Mouse (Mus musculus): ENCODE measurements around the gene Rps11. TPM values are rescaled to one million over a fixed set of nuclear protein-coding genes. Genes with fewer than 3 reads are reported as not detected.
"Not testable (repeated sequence)": the region's sequence is repeated elsewhere in the genome, so short reads cannot be mapped to it uniquely, and the experiment has no call there.

Gene Rps11
- polyA plus RNA-seq, 1 experiment from 2014 or later: 1,135 TPM

DNA sequence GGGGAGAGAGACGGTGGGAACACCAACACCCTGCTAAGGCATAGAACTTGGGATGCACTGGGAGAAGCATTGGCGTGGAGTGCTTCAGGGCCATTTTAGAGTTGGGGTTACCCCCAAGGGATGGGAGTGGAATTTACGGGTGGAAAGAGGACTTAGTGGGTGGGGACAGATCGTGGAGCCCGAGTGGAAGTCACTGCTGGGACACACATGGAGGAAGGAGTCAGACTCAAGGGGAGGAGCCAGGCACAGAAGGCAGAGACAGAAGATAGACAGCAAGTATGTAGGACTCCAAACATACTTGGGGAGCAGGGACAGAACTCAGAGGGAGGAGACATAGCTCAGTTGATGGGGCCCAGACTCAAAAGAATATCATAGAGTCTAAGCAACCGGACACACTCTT, 38.3 kb upstream of the Rps11 start:
- no peak for ATAC-seq (ENCODE audit: low FRiP score)
- Histone ChIP-seq H3K27ac (no peak overlapping the region), H3K4me3 (peak overlapping the region; percentile 33), H3K4me2 (replicated peaks) (peak overlapping the region; percentile 64), H3K9ac (no peak overlapping the region), H3K9me3 (replicated peaks) (no peaks in the 10 kb centered on the region), H3K27me3 (peaks cover 52% of the 10 kb centered on the region), H3K4me1 (peaks cover 22% of the 10 kb centered on the region), H3K36me3 (peaks cover 30% of the 10 kb centered on the region)
- WGBS: 21% methylated on average over 6 of the region's 6 CpGs

DNA sequence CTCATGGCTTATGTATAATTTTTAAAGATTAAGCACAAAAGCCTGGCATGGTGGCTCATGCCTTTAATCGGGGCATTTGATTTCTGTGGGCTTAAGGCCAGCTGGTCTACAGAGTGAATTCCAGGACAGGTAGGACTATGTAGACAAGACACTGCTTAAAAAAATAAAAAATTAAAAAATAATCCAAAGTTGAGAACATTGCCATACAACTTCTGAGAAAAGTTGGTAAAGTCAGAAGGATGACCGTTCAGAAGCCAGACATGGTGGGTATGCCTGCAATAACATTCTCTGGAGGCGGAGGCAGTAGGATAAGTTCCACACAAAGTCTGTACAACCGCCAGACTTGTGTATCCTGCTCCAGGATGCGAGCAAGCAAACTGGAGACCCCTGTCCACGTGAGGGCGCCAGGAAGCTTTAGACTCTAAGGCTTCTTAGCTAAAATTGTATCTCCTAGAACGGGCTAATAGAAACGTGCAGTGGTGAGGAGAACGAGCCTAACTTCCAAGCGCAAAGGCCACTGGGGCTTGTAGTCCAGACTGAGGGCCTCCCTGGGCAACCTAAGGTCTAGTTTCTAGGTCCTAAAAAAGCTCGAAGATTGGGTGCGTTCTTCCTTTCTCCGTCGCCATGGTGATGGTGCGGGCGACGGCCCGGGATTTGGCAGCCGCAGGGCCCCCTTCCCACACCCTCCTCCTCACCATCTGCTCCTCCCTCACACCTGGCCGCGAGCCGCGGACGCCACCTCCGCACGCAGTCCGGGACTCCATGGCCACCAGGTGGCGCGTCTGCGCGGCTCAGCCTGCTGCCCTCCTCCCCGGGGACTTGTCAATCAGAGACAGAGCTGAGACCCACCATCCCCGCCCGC, 37.6 kb upstream of the Rps11 start:
- peaks cover 35% of the 10 kb centered on the region for H3K36me3 ChIP-seq
- H3K4me1 ChIP-seq: peaks cover 15% of the 10 kb centered on the region
- peak overlapping the region; percentile 33 for H3K4me3 ChIP-seq
- H3K9ac ChIP-seq: no peak overlapping the region
- H3K4me2 ChIP-seq (replicated peaks): peak overlapping the region; percentile 64
- peak overlapping the region; percentile 35; the same call in 1 of the 2 replicates for H3K27ac ChIP-seq
- no peaks in the 10 kb centered on the region for H3K9me3 ChIP-seq (replicated peaks)
- WGBS: 7% methylated on average over 29 of the region's 35 CpGs
- peak; percentile 84 for ATAC-seq (ENCODE audit: low FRiP score)
- H3K27me3 ChIP-seq: peaks cover 45% of the 10 kb centered on the region

DNA sequence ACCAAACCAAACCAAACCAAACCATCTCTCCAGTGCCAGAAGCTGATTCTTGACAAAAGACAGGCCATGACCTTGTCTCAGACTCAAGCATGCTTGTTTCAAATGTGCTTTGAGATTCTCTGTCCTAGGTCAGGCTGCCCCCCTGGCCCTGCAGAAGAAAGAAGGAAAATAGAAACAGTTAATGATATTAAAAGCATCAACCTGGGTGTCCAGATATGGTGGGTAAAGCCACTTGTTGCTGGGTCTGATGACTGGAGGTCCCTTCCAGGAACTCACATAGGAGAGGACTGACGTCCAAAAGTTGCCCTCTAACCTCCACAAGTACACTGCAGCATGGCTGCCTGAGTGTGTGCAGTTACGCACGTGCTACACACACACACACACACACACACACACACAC, 36.6 kb upstream of the Rps11 start:
- H3K9me3 ChIP-seq (replicated peaks): no peaks in the 10 kb centered on the region
- 88% methylated on average over 3 of the region's 3 CpGs for WGBS
- no peak overlapping the region for H3K9ac ChIP-seq
- no peak overlapping the region for H3K4me3 ChIP-seq
- no peak overlapping the region for H3K27ac ChIP-seq
- no peak overlapping the region for H3K4me2 ChIP-seq (replicated peaks)
- no peak for ATAC-seq (ENCODE audit: low FRiP score)
- peaks cover 35% of the 10 kb centered on the region for H3K36me3 ChIP-seq
- peaks cover 35% of the 10 kb centered on the region for H3K27me3 ChIP-seq
- peaks cover 15% of the 10 kb centered on the region for H3K4me1 ChIP-seq

DNA sequence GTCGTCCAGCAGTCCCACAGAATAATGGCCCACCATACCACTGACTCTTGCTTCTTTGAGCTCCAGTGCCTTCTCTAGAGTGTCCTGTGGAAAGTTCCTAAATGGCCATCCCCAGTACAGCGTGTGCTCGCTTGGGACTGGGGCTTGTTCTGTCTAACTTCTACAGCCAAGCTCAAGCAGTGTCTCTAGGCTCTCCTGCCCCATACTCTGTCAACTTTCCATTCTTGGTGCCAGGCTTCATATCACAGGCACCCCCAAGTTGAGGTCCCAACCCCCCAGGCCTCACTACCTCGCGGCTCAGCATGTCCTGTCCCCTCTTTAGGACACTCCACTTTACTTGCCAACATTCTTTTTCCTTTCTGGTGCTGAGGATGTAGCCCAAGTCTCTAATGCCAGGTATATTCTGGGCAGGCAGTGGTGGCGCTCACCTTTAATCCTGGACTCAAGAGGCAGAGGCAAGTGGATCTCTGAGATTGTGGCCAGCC, 36.1 kb upstream of the Rps11 start:
- H3K4me1 ChIP-seq: peaks cover 15% of the 10 kb centered on the region
- no peak overlapping the region for H3K9ac ChIP-seq
- no peak overlapping the region for H3K4me2 ChIP-seq (replicated peaks)
- no peak overlapping the region for H3K27ac ChIP-seq
- H3K36me3 ChIP-seq: peaks cover 35% of the 10 kb centered on the region
- H3K27me3 ChIP-seq: peaks cover 30% of the 10 kb centered on the region
- H3K4me3 ChIP-seq: no peak overlapping the region
- ATAC-seq (ENCODE audit: low FRiP score): no peak
- WGBS: 95% methylated on average over 6 of the region's 6 CpGs
- H3K9me3 ChIP-seq (replicated peaks): no peaks in the 10 kb centered on the region

DNA sequence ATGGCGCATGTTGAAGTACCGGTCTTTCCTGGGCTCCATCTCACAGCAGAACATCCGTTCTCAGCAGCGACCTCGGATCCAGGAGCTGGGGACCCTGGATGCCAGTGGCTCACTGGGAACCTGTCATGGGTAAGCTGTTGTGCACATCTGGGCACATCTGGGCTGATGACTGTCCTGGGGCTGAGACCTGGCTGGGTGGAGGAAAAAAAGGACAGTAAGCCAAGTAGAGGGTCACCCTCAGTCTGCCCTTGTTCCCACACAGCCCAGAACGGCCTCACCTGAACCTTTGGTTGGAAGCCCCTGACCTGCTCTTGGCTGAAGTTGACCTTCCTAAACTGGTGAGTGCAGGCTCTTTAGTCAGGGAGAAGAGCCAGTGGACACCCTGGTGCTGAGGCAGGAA, 34.8 kb upstream of the Rps11 start:
- Histone ChIP-seq H3K9ac (no peak overlapping the region), H3K36me3 (peaks cover 35% of the 10 kb centered on the region), H3K27ac (no peak overlapping the region), H3K4me3 (no peak overlapping the region), H3K27me3 (peaks cover 17% of the 10 kb centered on the region), H3K4me2 (replicated peaks) (no peak overlapping the region), H3K9me3 (replicated peaks) (no peaks in the 10 kb centered on the region), H3K4me1 (peaks cover 18% of the 10 kb centered on the region)
- no peak for ATAC-seq (ENCODE audit: low FRiP score)
- 89% methylated on average over 6 of the region's 6 CpGs for WGBS

DNA sequence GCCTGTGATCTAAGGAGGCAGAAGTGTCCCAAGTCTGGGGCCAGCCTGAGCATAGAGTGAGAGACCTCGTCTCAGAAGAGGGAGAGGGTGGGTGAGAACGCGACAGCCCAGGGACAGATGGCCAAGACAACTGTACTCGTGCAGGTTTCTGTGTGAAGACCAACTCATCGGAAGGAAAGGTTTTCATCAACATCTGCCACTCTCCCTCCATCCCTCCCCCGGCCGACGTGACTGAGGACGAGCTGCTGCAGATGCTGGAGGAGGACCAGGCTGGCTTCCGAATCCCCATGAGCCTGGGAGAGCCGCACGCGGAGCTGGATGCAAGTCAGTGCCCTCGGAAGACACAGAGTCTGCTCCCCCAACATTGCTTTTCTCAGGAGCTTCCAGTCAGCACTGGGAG, 33.2 kb upstream of the Rps11 start:
- Histone ChIP-seq H3K9me3 (replicated peaks) (no peaks in the 10 kb centered on the region), H3K4me3 (no peak overlapping the region), H3K4me2 (replicated peaks) (no peak overlapping the region), H3K27ac (no peak overlapping the region), H3K27me3 (peaks cover 1% of the 10 kb centered on the region), H3K9ac (no peak overlapping the region), H3K4me1 (peaks cover 15% of the 10 kb centered on the region), H3K36me3 (peaks cover 35% of the 10 kb centered on the region)
- ATAC-seq (ENCODE audit: low FRiP score): no peak
- 84% methylated on average over 14 of the region's 14 CpGs for WGBS

DNA sequence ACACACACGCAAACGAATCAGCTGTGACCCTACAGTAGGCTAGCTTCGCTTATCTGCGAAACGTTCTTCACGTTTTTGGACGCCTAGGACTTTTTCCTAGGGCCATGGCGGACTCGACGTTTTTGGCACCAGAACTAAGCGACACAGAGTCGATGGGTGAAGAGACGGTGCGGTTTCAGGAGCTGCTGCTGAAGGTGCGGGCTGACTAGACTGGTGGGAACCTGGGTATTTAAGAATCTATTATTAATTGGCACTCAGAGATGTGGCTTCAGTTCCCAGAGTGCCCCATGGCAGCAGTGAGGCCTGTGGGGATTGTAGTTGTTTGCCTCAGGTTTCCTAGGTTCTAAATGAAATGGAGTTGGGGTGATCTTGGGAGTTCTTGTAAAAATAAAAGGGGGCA, 32.0 kb upstream of the Rps11 start:
- Histone ChIP-seq H3K4me3 (no peak overlapping the region), H3K4me1 (peaks cover 13% of the 10 kb centered on the region), H3K27ac (no peak overlapping the region), H3K27me3 (no peaks in the 10 kb centered on the region), H3K36me3 (peaks cover 35% of the 10 kb centered on the region), H3K9me3 (replicated peaks) (no peaks in the 10 kb centered on the region), H3K4me2 (replicated peaks) (no peak overlapping the region), H3K9ac (no peak overlapping the region)
- no peak for ATAC-seq (ENCODE audit: low FRiP score)
- WGBS: 97% methylated on average over 15 of the region's 15 CpGs

DNA sequence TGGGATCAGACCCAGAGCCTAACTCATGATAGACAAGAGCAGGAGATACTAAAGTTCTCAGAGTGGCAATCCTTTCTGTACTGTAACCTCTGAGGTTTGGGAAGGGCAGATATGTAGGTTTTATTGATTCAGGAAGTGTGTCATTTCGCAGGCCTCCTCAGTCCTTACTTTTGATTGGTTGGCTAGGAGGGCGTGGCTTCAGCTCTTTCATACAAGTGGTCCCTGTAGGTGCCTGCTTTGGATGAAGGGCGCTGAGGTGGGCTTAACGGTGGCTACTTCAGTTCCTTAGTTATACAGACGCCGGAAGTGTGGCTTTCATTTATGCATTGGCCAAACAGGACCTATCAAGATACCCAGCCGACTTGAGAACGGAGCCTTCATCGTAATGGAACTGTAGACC, 31.4 kb upstream of the Rps11 start:
- Histone ChIP-seq H3K4me3 (no peak overlapping the region), H3K27me3 (no peaks in the 10 kb centered on the region), H3K4me1 (peaks cover 17% of the 10 kb centered on the region), H3K9me3 (replicated peaks) (no peaks in the 10 kb centered on the region), H3K9ac (no peak overlapping the region), H3K36me3 (peaks cover 34% of the 10 kb centered on the region), H3K27ac (no peak overlapping the region), H3K4me2 (replicated peaks) (peak overlapping the region; percentile 73)
- no peak for ATAC-seq (ENCODE audit: low FRiP score)
- WGBS: 85% methylated on average over 9 of the region's 9 CpGs

DNA sequence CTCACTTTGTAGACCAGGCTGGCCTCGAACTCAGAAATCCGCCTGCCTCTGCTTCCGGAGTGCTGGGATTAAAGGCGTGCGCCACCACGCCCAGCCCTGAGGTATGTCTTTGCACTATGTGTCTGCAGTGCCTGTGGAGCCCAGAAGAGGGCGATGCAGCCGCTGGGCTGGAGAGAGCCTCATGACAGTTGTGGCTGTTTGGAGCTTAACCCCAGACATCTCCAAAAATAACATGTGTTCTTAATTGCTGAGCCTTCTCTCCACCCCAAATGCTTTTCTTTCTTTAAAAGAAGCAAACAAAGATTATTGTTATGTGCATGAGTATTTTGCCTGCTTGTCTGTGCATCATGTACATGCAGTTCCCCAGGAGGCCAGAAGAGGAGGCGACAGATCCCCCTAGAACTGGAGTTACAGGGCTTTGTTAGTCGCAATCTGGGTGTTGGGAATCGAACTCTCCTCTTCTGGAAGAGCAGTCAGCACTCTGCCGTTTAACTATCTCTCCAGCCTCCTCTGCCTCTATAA, 30.8 kb upstream of the Rps11 start:
- Histone ChIP-seq H3K4me3 (peak overlapping the region; percentile 64), H3K9me3 (replicated peaks) (no peaks in the 10 kb centered on the region), H3K9ac (no peak overlapping the region), H3K36me3 (peaks cover 29% of the 10 kb centered on the region), H3K4me2 (replicated peaks) (peak overlapping the region; percentile 73), H3K27me3 (no peaks in the 10 kb centered on the region), H3K27ac (no peak overlapping the region), H3K4me1 (peaks cover 17% of the 10 kb centered on the region)
- 79% methylated on average over 12 of the region's 12 CpGs for WGBS
- ATAC-seq (ENCODE audit: low FRiP score): no peak

DNA sequence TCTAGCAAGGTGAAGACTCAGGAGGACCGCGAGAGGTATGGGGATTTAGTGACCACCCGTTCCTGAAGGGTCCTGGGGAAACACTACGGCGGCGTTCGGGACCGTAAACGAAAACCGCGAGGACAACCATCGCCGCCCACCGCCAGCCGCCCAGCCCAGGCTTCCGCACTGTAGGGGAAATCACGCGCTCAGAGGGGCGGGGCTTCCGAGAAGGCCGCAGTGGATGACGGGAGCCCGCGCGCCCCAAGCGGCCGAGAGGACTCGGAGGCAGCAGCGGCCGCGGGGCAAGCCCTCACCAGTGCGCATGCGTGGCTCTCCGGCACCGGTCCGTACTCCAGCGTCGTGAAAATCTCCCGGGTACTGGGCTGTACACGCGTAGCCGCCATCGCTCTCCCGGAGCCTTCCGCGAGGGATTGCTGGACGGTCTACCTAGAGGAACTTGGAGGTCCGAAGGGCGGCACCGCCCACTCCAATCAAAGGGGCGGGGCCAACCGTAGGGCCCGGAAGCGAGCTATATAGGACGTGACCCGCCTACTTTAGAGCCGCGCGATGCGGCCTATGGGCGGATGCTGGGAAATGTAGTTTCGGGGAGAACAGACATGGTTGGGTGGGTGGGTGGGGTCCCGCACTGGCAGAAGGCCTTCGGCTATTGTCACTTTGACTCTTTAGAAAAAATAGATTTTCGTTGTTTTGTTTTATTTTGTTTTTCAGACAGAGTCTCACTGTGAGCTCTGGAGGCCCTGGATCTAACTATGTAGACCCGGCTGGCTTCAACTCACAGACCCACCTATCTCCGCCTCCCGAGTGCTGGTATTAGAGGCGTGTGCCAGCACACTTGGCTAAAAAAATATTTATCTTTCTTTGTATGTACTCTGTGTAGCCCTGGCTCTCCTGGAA, 30.1 kb upstream of the Rps11 start, which contains the start of the genes Pih1d1 and Aldh16a1:
Gene Pih1d1 (plus strand): TSS at position 208 of the 897 bp plus-strand sequence.
Gene Aldh16a1 (minus strand): TSS at position 489 of the 897 bp plus-strand sequence.
- peaks cover 17% of the 10 kb centered on the region for H3K4me1 ChIP-seq
- WGBS: 5% methylated on average over 69 of the region's 69 CpGs
- H3K27ac ChIP-seq: peak within 1 kb of the TSS; percentile 94
- H3K27me3 ChIP-seq: no peaks in the 10 kb centered on the region
- peak within 1 kb of the TSS; percentile 81 for H3K9ac ChIP-seq
- H3K4me2 ChIP-seq (replicated peaks): peak within 1 kb of the TSS; percentile 73
- H3K4me3 ChIP-seq: peak within 1 kb of the TSS; percentile 64
- peak; percentile 96 for ATAC-seq (ENCODE audit: low FRiP score)
- peaks cover 22% of the 10 kb centered on the region for H3K36me3 ChIP-seq
- H3K9me3 ChIP-seq (replicated peaks): no peaks in the 10 kb centered on the region

DNA sequence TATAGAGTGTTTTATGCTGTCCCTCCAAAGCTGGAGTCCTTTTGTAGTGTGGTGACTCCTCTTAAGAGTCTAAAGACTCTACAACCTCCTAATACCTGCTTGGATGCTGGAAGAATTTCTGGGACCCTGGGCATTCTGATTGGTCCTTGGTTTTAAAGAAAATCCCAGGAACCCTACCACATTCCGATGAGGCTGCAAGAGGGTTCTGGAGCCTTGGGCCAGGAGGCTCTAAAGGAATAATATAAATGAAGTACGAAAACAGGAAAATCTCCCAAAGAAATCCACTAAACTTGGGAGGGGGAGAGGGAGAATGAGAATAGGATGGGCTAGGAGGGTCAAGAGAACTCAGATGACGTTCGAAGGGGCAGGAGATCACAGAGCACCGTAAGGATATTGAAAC, 29.3 kb upstream of the Rps11 start:
- 0 out of 2 replicates have a peak, but pooled peaks have one; percentile 2 for ATAC-seq (ENCODE audit: low FRiP score)

DNA sequence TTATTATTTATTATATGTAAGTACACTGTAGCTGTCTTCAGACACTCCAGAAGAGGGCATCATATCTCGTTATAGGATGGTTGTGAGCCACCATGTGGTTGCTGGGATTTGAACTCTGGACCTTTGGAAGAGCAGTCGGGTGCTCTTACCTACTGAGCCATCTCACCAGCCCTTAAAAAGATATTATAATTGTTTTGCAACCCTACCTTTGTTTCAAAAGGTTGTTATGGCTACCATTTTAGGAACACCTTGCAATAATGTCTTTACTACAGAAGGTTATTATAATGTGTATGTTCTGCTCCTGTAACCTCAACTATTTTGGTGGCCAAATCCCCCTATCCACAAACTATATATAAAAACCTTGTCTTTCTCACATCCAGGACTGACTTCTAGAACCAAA, 28.8 kb upstream of the Rps11 start:
- Histone ChIP-seq H3K9ac (peak overlapping the region; percentile 81; the same call in 1 of the 2 replicates), H3K4me1 (peaks cover 17% of the 10 kb centered on the region), H3K4me2 (replicated peaks) (peak overlapping the region; percentile 73)
- not testable (repeated sequence) for H3K36me3 ChIP-seq; ATAC-seq (ENCODE audit: low FRiP score); H3K27ac ChIP-seq; H3K27me3 ChIP-seq; H3K9me3 ChIP-seq (replicated peaks); H3K4me3 ChIP-seq
- WGBS: 95% methylated on average over 2 of the region's 2 CpGs

More for the DNA sequence above, 29.3 kb upstream of the Rps11 start:
- no peaks in the 10 kb centered on the region for H3K9me3 ChIP-seq (replicated peaks)
- H3K27ac ChIP-seq: peak overlapping the region; percentile 94
- peaks cover 15% of the 10 kb centered on the region for H3K36me3 ChIP-seq
- H3K4me3 ChIP-seq: peak overlapping the region; percentile 64
- no peaks in the 10 kb centered on the region for H3K27me3 ChIP-seq
- 2% methylated on average over 5 of the region's 5 CpGs for WGBS
- peaks cover 17% of the 10 kb centered on the region for H3K4me1 ChIP-seq
- peak overlapping the region; percentile 73 for H3K4me2 ChIP-seq (replicated peaks)
- H3K9ac ChIP-seq: peak overlapping the region; percentile 81
